Mouse (Mus musculus): ENCODE measurements around the gene Ecm2. TPM values are rescaled to one million over a fixed set of nuclear protein-coding genes. Genes with fewer than 3 reads are reported as not detected.

The Ecm2 gene
- polyA plus RNA-seq, 1 experiment = 3.6 TPM

Other genes with a start within 250 kb of the Ecm2 start
- 10.5 and 10.9 TPM in 2 replicates for gene Fgd3, start 184.5 kb upstream of the Ecm2 start, polyA plus RNA-seq (2012; rRNA removed)
- gene Bicd2, start 163.2 kb upstream of the Ecm2 start, polyA plus RNA-seq (2012; rRNA removed) = 48.6 and 49.5 TPM in 2 replicates
- 11.5 and 11.6 TPM in 2 replicates for gene Ippk, start 83.6 kb upstream of the Ecm2 start, polyA plus RNA-seq (2012; rRNA removed)
- gene Tes3-ps, start 11.5 kb upstream of the Ecm2 start, polyA plus RNA-seq (2012; rRNA removed) = 0.40 and 0.44 TPM in 2 replicates
- gene Aspn, start 39.6 kb downstream of the Ecm2 start, polyA plus RNA-seq (2012; rRNA removed) = 1.0 and 2.0 TPM in 2 replicates
- 1.3 and 2.0 TPM in 2 replicates for gene Omd, start 77.7 kb downstream of the Ecm2 start, polyA plus RNA-seq (2012; rRNA removed)
- 5.5 and 10.3 TPM in 2 replicates for gene Ogn, start 103.2 kb downstream of the Ecm2 start, polyA plus RNA-seq (2012; rRNA removed)
- 0.76 and 1.5 TPM in 2 replicates for gene Cenpp, start 148.0 kb downstream of the Ecm2 start, polyA plus RNA-seq (2012; rRNA removed)
- gene Nol8, start 148.3 kb downstream of the Ecm2 start, polyA plus RNA-seq (2012; rRNA removed) = 12.9 and 13.3 TPM in 2 replicates
- 34.7 and 37.3 TPM in 2 replicates for gene Iars, start 177.3 kb downstream of the Ecm2 start, polyA plus RNA-seq (2012; rRNA removed)